Comparison of ENCODE assay signal across 8 mouse cellular contexts in the genomic region with DNA sequence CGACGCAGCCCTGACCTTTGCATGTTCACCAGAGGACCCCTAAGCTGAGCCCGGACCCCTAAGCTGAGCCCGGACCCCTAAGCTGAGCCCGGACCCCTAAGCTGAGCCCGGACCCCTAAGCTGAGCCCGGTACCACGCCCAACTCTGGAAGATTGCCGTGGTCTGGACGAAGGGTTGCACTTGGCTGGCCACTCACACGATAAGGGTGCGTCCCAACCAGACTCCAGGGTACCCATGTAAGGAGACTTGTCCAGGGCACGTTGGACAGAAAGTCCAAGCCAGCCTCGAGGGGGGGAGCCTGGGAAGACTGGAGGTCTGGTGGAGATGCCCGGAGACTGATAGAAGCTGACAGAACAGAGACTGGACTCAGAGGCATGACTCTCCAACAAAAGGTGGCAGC. TPM values are rescaled to one million over a fixed set of nuclear protein-coding genes. Genes with fewer than 3 reads are reported as not detected.
DNase-seq lines count a peak whose midpoint lies in the region; ATAC-seq lines count a peak whose summit lies in the region.

No protein-coding gene starts in this region.

- no peaks in the 10 kb centered on the region for H3K9me3 ChIP-seq in kidney, embryonic 14.5 days (ENCODE audit: control insufficient read depth, low read length)
- H3K9me3 ChIP-seq in embryonic facial prominence, embryonic 13.5 days: no peaks in the 10 kb centered on the region
- no peaks in the 10 kb centered on the region for H3K9me3 ChIP-seq in hindbrain, embryonic 14.5 days (ENCODE audit: control insufficient read depth, low read length)
- H3K9me3 ChIP-seq in midbrain, embryonic 14.5 days (ENCODE audit: control insufficient read depth, low read length): no peaks in the 10 kb centered on the region

- H3K36me3 ChIP-seq in kidney, embryonic 14.5 days (ENCODE audit: control insufficient read depth, insufficient read depth, low read length): no peaks in the 10 kb centered on the region
- no peaks in the 10 kb centered on the region for H3K36me3 ChIP-seq in embryonic facial prominence, embryonic 13.5 days
- H3K36me3 ChIP-seq in hindbrain, embryonic 14.5 days (replicated peaks; ENCODE audit: control insufficient read depth, insufficient read depth): no peaks in the 10 kb centered on the region
- no peaks in the 10 kb centered on the region for H3K36me3 ChIP-seq in midbrain, embryonic 14.5 days (ENCODE audit: control insufficient read depth, insufficient read depth, low read length)

- H3K4me2 ChIP-seq in kidney, embryonic 14.5 days (replicated peaks; ENCODE audit: low read depth, low read length): peak overlapping the region; percentile 98
- peak overlapping the region; percentile 99 for H3K4me2 ChIP-seq in embryonic facial prominence, embryonic 13.5 days
- H3K4me2 ChIP-seq in hindbrain, embryonic 14.5 days (replicated peaks): peak overlapping the region; percentile 99
- H3K4me2 ChIP-seq in midbrain, embryonic 14.5 days (ENCODE audit: low read length): peak overlapping the region; percentile 99

- peaks cover 29% of the 10 kb centered on the region for H3K27me3 ChIP-seq in kidney, embryonic 14.5 days (ENCODE audit: control insufficient read depth, insufficient read depth, low read length)
- peaks cover 51% of the 10 kb centered on the region for H3K27me3 ChIP-seq in embryonic facial prominence, embryonic 13.5 days
- peaks cover 40% of the 10 kb centered on the region for H3K27me3 ChIP-seq in hindbrain, embryonic 14.5 days (ENCODE audit: control insufficient read depth, insufficient read depth, low read length)
- H3K27me3 ChIP-seq in midbrain, embryonic 14.5 days (ENCODE audit: control insufficient read depth, insufficient read depth, low read length): peaks cover 27% of the 10 kb centered on the region

- ATAC-seq in kidney, embryonic 14.5 days (ENCODE audit: low FRiP score, low TSS enrichment): no peak
- no peak for ATAC-seq in embryonic facial prominence, embryonic 13.5 days (ENCODE audit: insufficient number of reproducible peaks, insufficient read depth, low FRiP score, low TSS enrichment, low read depth)
- ATAC-seq in hindbrain, embryonic 14.5 days (ENCODE audit: low FRiP score): no peak
- no peak for ATAC-seq in midbrain, embryonic 14.5 days (ENCODE audit: low FRiP score, low TSS enrichment)
- no peak for ATAC-seq in CD4-positive, CD25-positive, alpha-beta regulatory T cell, adult 4 months

- no peak overlapping the region for H3K27ac ChIP-seq in kidney, embryonic 14.5 days (ENCODE audit: low read depth, low read length)
- no peak overlapping the region for H3K27ac ChIP-seq in embryonic facial prominence, embryonic 13.5 days
- no peak overlapping the region for H3K27ac ChIP-seq in hindbrain, embryonic 14.5 days
- no peak overlapping the region for H3K27ac ChIP-seq in midbrain, embryonic 14.5 days (replicated peaks; ENCODE audit: low read depth, low read length)

- 23% methylated on average over 15 of the region's 15 CpGs for WGBS in kidney, embryonic 14.5 days
- 21% methylated on average over 15 of the region's 15 CpGs for WGBS in embryonic facial prominence, embryonic 13.5 days
- WGBS in hindbrain, embryonic 14.5 days: 19% methylated on average over 15 of the region's 15 CpGs
- 20% methylated on average over 15 of the region's 15 CpGs for WGBS in midbrain, embryonic 14.5 days

- no peak for DNase-seq in kidney, adult 8-10 months
- DNase-seq in hindbrain, embryonic 14.5 days (ENCODE audit: low spot score): no peak
- DNase-seq in midbrain, embryonic 14.5 days: no peak
- no peak for DNase-seq in thymus, postnatal 10 days (ENCODE audit: low spot score in 2 of 2)
- no peak for DNase-seq in right cerebral cortex, postnatal 14 days

- H3K4me3 ChIP-seq in kidney, embryonic 14.5 days (ENCODE audit: low read length): peak overlapping the region; percentile 47
- peak overlapping the region; percentile 58 for H3K4me3 ChIP-seq in embryonic facial prominence, embryonic 13.5 days
- peak overlapping the region; percentile 47 for H3K4me3 ChIP-seq in hindbrain, embryonic 14.5 days (replicated peaks; ENCODE audit: low read length)
- peak overlapping the region; percentile 53 for H3K4me3 ChIP-seq in midbrain, embryonic 14.5 days (replicated peaks; ENCODE audit: low read depth, low read length)

- H3K9ac ChIP-seq in kidney, embryonic 14.5 days (ENCODE audit: low read depth, low read length): peak overlapping the region; percentile 54; the same call in 1 of the 2 replicates
- no peak overlapping the region for H3K9ac ChIP-seq in embryonic facial prominence, embryonic 13.5 days
- H3K9ac ChIP-seq in hindbrain, embryonic 14.5 days: no peak overlapping the region
- H3K9ac ChIP-seq in midbrain, embryonic 14.5 days (replicated peaks; ENCODE audit: low read length): no peak overlapping the region

- peaks cover 4% of the 10 kb centered on the region; the same call in 1 of the 2 replicates for H3K4me1 ChIP-seq in kidney, embryonic 14.5 days (ENCODE audit: control insufficient read depth, insufficient read depth, low read length)
- peaks cover 34% of the 10 kb centered on the region for H3K4me1 ChIP-seq in embryonic facial prominence, embryonic 13.5 days
- H3K4me1 ChIP-seq in hindbrain, embryonic 14.5 days (replicated peaks; ENCODE audit: control insufficient read depth, insufficient read depth, low read length): peaks cover 22% of the 10 kb centered on the region
- H3K4me1 ChIP-seq in midbrain, embryonic 14.5 days (ENCODE audit: control insufficient read depth, insufficient read depth, low read length): peaks cover 20% of the 10 kb centered on the region

RNA-seq across cellular contexts. Expression of gene Eva1c, which starts 5.2 kb away (rescaled TPM):
- 0.20 and 0.51 TPM in 2 replicates for polyA plus RNA-seq in kidney, embryonic 14.5 days (2014; fragmentation: Nextera tagmentation; extraction: Ambion mirVana)
- polyA plus RNA-seq in embryonic facial prominence, embryonic 13.5 days (2015; fragmentation: Nextera tagmentation; extraction: Ambion mirVana): 2.3 and 3.3 TPM in 2 replicates
- polyA plus RNA-seq in hindbrain, embryonic 14.5 days (2014; fragmentation: Nextera tagmentation; extraction: Ambion mirVana): 3.1 and 3.4 TPM in 2 replicates
- 1.4 and 2.4 TPM in 2 replicates for polyA plus RNA-seq in midbrain, embryonic 14.5 days (2014; fragmentation: Nextera tagmentation; extraction: Ambion mirVana)
- polyA plus RNA-seq in CD4-positive, CD25-positive, alpha-beta regulatory T cell, adult 4 months (2017; shearing (Covaris generic)): not detected

RNA-seq across cellular contexts. Expression of gene Urb1, which starts 21.5 kb away (rescaled TPM):
- 10.5 and 13.5 TPM in 2 replicates for polyA plus RNA-seq in kidney, embryonic 14.5 days (2014; fragmentation: Nextera tagmentation; extraction: Ambion mirVana)
- polyA plus RNA-seq in embryonic facial prominence, embryonic 13.5 days (2015; fragmentation: Nextera tagmentation; extraction: Ambion mirVana): 10.4 and 12.7 TPM in 2 replicates
- polyA plus RNA-seq in hindbrain, embryonic 14.5 days (2014; fragmentation: Nextera tagmentation; extraction: Ambion mirVana): 9.9 and 11.6 TPM in 2 replicates
- 9.8 and 11.6 TPM in 2 replicates for polyA plus RNA-seq in midbrain, embryonic 14.5 days (2014; fragmentation: Nextera tagmentation; extraction: Ambion mirVana)
- polyA plus RNA-seq in CD4-positive, CD25-positive, alpha-beta regulatory T cell, adult 4 months (2017; shearing (Covaris generic)): 1 to 10 TPM; 3.5 to 4.2 TPM
